Mouse (Mus musculus): ENCODE measurements at regions not wholly inside any gene's neighbourhood (a gene's known extent, or its start where the extent isn't known, plus 50 kb on each side); places are given as distances from the start of the nearest gene placed in this dataset.
A peak's percentile ranks its signal among the peaks of the same experiment; 100 is the strongest.

- DNase-seq (ENCODE audit: extremely low spot score, low spot score) = peak; percentile 30
Measured at GRCm38 (mm10) chr7:51434865-51435264, 76.0 kb upstream of the Ano5 start.

GRCm38 (mm10) chr7:51454989-51455692, 55.7 kb upstream of the Ano5 start:
- no peak for DNase-seq (ENCODE audit: extremely low spot score, low spot score)

GRCm38 (mm10) chr7:51458757-51459156, 52.1 kb upstream of the Ano5 start:
- DNase-seq (ENCODE audit: extremely low spot score, low spot score) = peak; percentile 16

Measured in neural tube, embryonic 10.5 days (tissue).